Mouse (Mus musculus): Measurements from ENCODE around the gene Olfr1449.
"Not testable (repeated sequence)": the region's sequence is repeated elsewhere in the genome, so short reads cannot be mapped to it uniquely, and the experiment has no call there.

Olfr1449 gene

GRCm38 (mm10) chr19:12930540-12930939 is at the start of gene Olfr1449:
TSS of gene Olfr1449 (plus strand) at chr19:12930840.
- no peak for DNase-seq (ENCODE audit: low read depth)

- DNase-seq (ENCODE audit: low read depth), result no peak
Observed at GRCm38 (mm10) chr19:12883555-12883954, 47.1 kb upstream of the Olfr1449 start, which contains the start of gene Olfr1445. TSS of gene Olfr1445 (plus strand) at chr19:12883855.

DNA sequence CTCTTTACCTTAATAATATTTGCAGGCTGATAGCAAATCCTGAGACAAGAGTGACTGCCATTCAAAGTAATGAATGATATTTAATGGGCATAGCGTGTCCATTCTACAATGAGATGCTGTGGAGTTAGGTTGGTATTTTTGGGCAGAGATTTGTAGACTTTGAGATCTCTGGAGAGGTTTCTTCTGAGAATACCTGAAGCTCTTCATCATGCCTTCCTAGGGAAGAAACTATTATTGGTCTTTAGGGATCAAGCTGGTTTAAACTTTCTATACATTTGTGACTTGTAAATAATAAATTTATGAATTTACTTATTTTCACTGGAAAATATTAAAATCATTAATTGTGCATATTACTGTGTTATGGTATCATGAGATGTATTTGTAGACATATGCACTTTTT is 37.2 kb upstream of the Olfr1449 start, which contains the start of gene Olfr1446:
Gene Olfr1446, minus strand, starts transcription at position 101 of the 400 bp plus-strand sequence.
- DNase-seq (ENCODE audit: low read depth), result no peak

- no peak for DNase-seq (ENCODE audit: low read depth)
Observed at GRCm38 (mm10) chr19:12903643-12904042, 27.0 kb upstream of the Olfr1449 start, which contains the start of gene Olfr1447. TSS of gene Olfr1447 (minus strand) at chr19:12903743.

DNA sequence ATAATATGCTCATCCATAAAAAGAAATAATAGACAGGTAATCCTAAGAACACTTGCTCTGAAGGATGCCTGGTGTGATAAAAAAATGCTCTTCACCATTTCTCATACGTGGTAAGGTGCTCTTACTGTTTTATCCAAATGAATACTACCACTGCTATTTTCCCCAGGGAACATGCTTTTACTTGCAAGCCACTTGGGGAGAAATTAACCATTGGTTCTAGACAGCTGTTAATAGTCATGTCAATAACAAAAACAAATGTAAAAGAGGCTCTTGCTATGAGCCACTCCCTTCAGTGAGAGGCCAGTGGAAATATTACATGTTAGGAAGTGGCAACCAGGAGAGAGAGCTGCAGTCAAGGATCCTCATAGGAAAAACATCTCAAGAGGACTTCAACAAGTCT is 6.3 kb upstream of the Olfr1449 start, which contains the start of gene Olfr1448:
Gene Olfr1448, minus strand, starts transcription at position 101 of the 400 bp plus-strand sequence.
- no peak for DNase-seq (ENCODE audit: low read depth)

- DNase-seq (ENCODE audit: low read depth), result no peak
Observed at GRCm38 (mm10) chr19:12949958-12950357, 19.3 kb downstream of the Olfr1449 start, which contains the start of gene Olfr1450. TSS of gene Olfr1450 (plus strand) at chr19:12950258.

DNA sequence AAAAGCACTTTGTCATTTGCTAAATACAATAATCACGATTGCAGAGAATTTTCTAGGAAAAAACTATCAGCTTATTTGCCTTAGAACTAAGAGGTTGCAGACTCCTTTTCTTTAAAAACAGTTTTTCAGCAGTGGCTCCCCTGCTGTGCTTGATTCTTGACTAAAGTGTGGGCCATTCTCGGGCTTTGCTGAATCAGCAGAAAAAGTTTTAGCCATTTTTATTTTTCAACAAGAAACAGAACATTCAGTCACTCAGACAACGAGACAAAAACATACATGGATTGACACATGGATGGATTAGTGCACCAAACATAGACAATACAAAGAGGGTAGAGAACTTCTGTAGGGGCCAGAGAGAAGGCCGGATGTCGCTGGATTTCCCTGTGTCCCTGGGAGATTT is 39.4 kb downstream of the Olfr1449 start:
- not testable (repeated sequence) for DNase-seq (ENCODE audit: low read depth)

Data from 416B (cell line).